Mouse (Mus musculus): ENCODE measurements around the gene Tex2.

GRCm38 (mm10) chr11:106579957-106580356, 33.3 kb downstream of the Tex2 start:
- TF ChIP-seq CTCF (IDR thresholded peaks at IDR 0.05) (no peak), EP300 (IDR thresholded peaks at IDR 0.05) (no peak)

Data from lung, postnatal 0 days (tissue).